Mouse (Mus musculus) fat pad, adult 2 months (tissue): ENCODE results near the gene Gm20388.
A peak's percentile ranks its signal among the peaks of the same experiment; 100 is the strongest.
"Not testable (repeated sequence)": the region's sequence is repeated elsewhere in the genome, so short reads cannot be mapped to it uniquely, and the experiment has no call there.

Source experiments
- DNase-seq: peaks from one replicate; pipeline ENCODE4 v3.0.0-alpha.2; 2011; ENCODE audit warnings: low read depth, low spot score; ENCODE audit errors: extremely low read depth

Gm20388 gene

DNA sequence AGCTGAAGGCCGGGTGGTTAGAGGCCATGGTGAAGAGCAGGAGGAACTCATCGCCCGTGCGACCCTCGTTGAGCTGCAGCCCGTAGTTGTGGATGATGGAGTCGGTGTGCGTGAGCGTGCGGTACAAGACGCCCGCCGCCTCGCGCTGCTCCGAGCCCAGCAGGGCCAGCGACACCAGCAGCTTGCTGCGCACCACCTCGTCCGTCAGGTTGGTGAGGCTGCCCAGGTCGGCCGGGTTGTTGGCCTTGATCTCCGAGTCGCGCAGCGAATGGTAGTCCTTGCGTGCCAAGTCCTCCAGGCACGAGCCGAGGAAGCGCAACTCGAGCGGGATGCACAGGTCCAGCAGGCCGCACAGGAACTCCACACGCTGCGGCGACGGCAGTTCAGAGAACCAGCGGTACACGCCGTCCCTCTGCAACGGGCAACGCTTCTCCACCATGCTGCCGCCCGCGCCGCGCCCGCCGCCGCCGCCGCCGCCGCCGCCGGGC lies 1741.3 kb downstream of the Gm20388 start:
- DNase-seq: peak; percentile 13

- DNase-seq: peak; percentile 59
These were observed 1742.2 kb downstream of the Gm20388 start, which contains the start of gene Zcchc14 for GRCm38 (mm10) chr8:121652774-121653323. Gene Zcchc14 (minus strand): TSS chr8:121652901.

- DNase-seq: no peak
These were observed 1742.8 kb downstream of the Gm20388 start for GRCm38 (mm10) chr8:121653340-121654019.

- DNase-seq: no peak
These were observed 1743.5 kb downstream of the Gm20388 start for GRCm38 (mm10) chr8:121654131-121654530.

GRCm38 (mm10) chr8:121654966-121655494 lies 1744.4 kb downstream of the Gm20388 start:
- no peak for DNase-seq

GRCm38 (mm10) chr8:121660602-121661001 lies 1750.0 kb downstream of the Gm20388 start:
- DNase-seq: no peak

DNA sequence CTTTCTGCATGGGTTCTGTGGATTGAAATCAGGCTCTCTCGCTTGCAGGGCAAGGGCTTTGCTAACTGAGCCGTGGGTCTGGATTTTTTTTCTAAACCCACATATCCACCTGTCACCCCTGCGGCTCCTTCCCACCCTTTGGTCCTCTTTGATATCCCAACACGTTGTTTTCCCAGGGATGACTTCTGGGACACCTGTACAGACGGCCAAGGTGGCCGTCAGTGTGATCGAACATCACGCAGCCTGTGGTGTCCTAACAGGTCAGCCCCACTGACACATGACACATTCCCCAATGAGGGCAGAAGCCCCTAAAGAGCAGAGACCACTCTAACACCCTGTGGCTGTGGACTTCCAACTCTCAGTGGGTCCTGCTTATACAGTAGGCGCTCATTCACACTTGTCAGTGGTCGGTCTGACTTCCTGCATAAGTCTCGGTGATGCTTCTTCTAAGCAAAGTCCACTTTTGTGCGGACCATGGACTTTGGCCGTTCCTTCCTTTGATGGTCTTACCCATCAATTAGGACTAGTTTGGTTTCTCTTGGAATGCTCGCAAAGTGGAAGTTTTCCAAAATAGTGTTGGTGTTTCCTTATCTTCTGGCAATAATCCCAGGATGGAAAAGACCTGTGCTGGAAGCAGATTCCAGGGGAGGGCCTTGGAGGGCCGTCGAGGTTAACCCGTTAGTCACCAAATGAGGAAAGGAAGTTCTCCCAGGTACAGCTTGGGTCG lies 1751.2 kb downstream of the Gm20388 start:
- DNase-seq: no peak

- no peak for DNase-seq
These were observed 1752.5 kb downstream of the Gm20388 start for GRCm38 (mm10) chr8:121663101-121663500.

DNA sequence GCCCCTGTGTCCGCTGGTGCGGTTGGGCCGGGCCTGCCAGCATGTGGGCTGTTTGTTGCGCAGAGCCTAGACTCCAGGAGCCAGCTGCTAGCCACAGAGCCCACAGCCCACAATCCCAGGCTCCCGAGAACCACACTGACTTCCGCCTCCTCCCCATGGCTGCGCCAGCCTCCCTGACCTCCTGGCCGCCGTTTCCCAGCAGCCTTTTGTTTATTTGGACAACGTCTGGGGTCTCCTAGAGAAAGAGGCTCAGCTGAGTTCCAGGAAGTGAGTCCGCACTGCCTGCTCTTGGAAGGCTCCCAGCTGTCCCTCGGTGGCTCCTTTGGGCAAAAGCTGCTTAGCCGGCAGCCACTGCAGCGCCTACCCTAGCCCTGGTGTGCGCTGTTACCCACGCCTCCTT lies 1754.7 kb downstream of the Gm20388 start:
- DNase-seq: no peak

DNA sequence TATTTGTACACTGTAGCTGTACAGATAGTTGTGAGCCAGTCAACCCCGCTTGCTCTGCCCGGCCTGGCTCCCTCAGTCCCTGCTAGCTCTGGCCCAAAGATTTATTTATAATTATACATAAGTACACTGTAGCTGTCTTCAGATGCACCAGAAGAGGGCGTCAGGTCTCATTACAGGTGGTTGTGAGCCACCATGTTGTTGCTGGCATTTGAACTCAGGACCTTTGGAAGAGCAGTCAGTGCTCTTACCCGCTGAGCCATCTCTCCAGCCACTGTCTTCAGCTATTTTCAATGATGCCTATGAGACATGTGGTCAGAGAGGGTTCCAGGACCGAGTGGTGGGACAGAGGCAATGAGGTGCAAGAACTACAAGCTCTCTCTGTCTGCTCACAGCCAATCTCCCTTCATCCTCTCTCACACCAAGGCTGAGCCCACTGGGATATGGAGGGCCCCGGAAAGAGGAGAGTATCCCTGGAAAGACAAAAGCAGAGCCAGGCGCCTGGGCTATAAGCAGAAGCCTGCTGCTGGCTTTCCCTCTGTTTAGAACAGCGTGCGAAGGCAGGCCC lies 1757.4 kb downstream of the Gm20388 start:
- not testable (repeated sequence) for DNase-seq

DNA sequence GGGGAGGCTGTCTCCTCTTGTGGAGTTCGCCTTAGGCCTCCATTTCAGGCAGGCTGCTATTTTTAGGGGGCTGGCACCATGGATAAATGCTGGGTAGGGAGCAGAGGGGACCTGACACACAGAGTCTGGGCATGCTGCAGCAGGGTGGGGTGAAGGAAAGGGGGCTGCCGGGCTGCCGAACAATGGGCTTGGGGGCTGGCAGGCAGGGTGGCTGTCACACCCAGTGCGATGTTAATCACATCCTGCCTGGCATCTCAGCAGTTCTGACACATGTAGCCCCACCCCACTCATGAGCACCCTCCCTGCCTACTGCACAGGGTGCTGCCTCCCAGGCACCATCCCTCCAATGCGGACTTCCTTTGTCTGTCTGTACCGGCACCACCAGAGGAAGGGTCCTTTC lies 1757.9 kb downstream of the Gm20388 start:
- DNase-seq: no peak

GRCm38 (mm10) chr8:121669208-121669607 lies 1758.6 kb downstream of the Gm20388 start:
- no peak for DNase-seq

DNA sequence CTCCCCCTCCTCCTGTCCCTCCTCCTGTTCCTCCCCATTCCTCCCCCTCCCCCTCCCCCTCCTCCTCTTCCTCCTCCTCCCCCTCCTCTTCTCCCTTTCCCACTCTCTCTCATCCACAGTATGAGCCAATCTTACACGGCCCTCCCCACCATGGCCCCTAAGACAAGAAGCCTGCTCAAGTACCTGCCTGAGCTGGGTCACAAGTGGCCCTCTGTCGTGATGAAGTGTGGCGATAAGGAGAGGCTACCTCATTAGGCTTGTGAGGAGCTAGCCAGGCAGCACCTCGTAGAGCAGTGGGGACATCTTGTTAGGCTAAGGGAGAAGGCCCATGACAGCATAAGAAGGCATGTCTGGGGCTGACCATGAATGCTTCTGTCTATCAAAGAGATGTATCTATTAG lies 1762.5 kb downstream of the Gm20388 start:
- DNase-seq: no peak

- DNase-seq: no peak
These were observed 1763.3 kb downstream of the Gm20388 start for GRCm38 (mm10) chr8:121673917-121674316.

DNA sequence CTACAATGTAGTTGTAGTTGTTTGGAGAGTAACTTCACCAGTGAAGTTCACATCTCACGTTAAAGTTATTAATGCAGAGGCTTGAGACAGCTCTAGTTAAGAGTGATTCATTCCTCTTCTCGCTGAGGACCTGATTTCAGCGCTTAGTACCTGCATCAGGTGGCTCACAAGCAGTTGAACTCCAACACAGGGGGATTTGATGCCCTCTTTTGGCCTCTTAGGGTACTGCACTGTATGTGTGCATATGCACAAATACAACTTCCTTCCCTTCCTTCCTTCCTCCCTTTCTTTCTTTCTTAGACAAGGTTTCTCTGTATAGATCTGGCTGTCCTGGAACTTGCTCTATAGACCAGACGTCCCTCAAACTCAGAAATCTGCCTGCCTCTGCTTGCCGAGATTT lies 1763.9 kb downstream of the Gm20388 start:
- DNase-seq: no peak

DNA sequence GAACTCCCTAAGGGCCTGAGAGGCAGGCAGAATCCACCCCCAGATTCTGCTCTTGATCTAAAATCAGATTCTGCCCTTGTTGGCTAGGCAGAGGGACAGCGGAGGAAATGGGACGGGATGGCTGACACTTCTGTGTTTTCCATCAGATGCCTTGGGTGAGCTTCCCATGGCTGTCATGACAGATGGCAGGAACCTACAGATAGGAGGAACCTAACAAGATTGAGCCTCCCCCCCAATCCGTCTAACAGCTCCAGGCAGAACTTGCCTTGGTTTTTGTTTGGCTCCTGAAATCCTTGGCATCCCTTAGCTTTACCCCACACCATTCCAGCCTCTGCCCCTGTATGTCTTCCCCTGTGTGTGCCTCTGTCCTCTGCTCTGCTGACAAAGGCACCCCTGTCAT lies 1764.5 kb downstream of the Gm20388 start:
- DNase-seq: no peak

DNA sequence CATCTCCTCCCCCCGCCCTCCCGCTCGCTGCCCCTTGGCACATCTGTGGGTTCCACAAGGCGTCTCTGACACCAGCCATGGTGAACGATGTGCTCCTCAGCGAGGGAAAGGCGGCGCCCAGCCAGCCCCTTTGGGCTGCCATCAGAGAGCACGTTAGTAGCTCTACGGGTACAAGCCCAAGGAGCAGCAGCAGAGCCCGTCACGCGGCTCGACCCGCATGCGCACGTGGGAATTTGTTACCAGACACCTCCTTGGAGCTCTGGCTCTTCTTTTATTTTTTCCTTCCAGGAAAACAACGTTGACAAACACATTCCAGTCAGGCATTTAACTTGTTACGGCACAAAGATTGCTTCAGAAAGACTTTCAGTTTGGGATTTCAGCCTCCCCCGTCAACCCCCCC lies 1765.1 kb downstream of the Gm20388 start:
- DNase-seq: no peak

DNA sequence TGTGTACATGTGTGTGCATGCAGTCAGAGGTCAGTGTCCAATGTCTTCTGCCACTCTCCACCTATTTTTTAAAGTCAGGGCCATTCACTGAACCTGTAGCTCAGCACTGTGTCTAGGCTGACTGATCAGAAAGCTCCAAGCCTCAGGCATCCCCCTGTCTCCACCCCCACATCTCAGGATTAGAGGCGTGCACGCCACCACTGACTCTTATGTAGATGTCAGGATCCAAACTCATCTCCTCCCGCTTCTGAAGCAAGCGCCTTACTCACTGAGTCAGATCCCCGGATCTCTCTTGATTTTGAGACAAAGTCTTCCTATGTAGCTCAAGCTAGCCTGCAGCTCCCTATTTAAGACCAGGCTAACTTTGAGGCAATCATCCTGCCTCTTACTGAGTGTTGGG lies 1768.1 kb downstream of the Gm20388 start:
- no peak for DNase-seq

- no peak for DNase-seq
These were observed 1770.3 kb downstream of the Gm20388 start for GRCm38 (mm10) chr8:121680896-121681295.

DNA sequence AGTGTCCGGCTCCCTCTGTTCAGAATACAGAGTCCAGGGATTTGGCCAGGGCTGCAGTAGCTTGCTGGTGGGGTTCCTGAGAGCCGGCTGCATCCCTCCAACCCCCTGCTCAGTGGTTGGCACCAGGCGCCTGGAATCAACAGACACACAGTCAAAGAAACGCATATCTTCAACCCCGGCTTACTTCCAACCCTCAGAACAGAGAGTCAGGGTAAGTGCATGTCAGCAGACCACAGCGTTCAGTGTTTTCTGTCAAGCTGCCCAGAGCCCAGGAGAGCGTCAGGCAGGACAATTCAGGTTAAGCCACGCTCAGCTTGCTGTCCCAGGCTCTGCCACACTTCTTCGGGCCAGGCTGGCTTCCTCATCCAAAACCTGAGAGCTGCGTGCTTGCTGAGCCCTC lies 1770.8 kb downstream of the Gm20388 start:
- no peak for DNase-seq

- no peak for DNase-seq
These were observed 1772.6 kb downstream of the Gm20388 start for GRCm38 (mm10) chr8:121683083-121683832.
